Mouse (Mus musculus) ES-E14 (cell line): ENCODE measurements around the gene Tmem150a. TPM values are rescaled to one million over a fixed set of nuclear protein-coding genes. Genes with fewer than 3 reads are reported as not detected.
A peak's percentile ranks its signal among the peaks of the same experiment; 100 is the strongest.

Experiments
- DNase-seq: peaks from one replicate; pipeline ENCODE4 v3.0.0-alpha.2; 2013; ENCODE audit warnings: low read depth, low spot score
- H3K27ac ChIP-seq: 2 replicates; pipeline ENCODE4 v1.5.1; 2012; ENCODE audit warnings: low read depth, mild to moderate bottlenecking, low read length, moderate library complexity, mixed read lengths; ENCODE audit not compliant: poor library complexity, insufficient read depth, severe bottlenecking
- H3K36me3 ChIP-seq: 2 replicates; pipeline ENCODE4 v1.6.1; 2012; ENCODE audit warnings: mild to moderate bottlenecking, low read length, moderate library complexity, mixed read lengths; ENCODE audit not compliant: control insufficient read depth, poor library complexity, insufficient read depth, severe bottlenecking
- H3K4me1 ChIP-seq, 2 experiments: fragments of 150-350 bp in 1 of 2; sonication (generic) in 1 of 2; 2 replicates each; pipeline ENCODE4 v1.6.1; 2012; ENCODE audit warnings: low read length in 2 of 2, mild to moderate bottlenecking in 1 of 2, mixed read lengths in 1 of 2; ENCODE audit not compliant: control insufficient read depth in 2 of 2, insufficient read depth in 2 of 2, poor library complexity in 1 of 2
- H3K4me3 ChIP-seq, 2 experiments: fragments of 150-350 bp in 1 of 2; sonication (generic) in 1 of 2; 2 replicates each; pipeline ENCODE4 v1.5.1; 2012; ENCODE audit warnings: low read length in 2 of 2, low read depth in 1 of 2, mild to moderate bottlenecking in 1 of 2, mixed read lengths in 1 of 2; ENCODE audit not compliant: insufficient read depth in 1 of 2, poor library complexity in 1 of 2, severe bottlenecking in 1 of 2
- H3K9ac ChIP-seq: 2 replicates; pipeline ENCODE4 v1.6.1; 2012; ENCODE audit warnings: low read depth, mild to moderate bottlenecking, low read length, mixed read lengths; ENCODE audit not compliant: poor library complexity, insufficient read depth, severe bottlenecking
- H3K9me3 ChIP-seq: fragments of 150-350 bp; sonication (generic); 2 replicates; pipeline ENCODE4 v1.6.1; 2012; ENCODE audit warnings: low read depth, mild to moderate bottlenecking, low read length; ENCODE audit not compliant: control insufficient read depth, insufficient read depth
- CHD2 ChIP-seq: IDR thresholded peaks from 2 replicates; pipeline ENCODE4 v1.6.1; 2014; ENCODE audit warnings: mild to moderate bottlenecking, low read depth, low read length, inconsistent platforms
- HCFC1 ChIP-seq: IDR thresholded peaks from 2 replicates; pipeline ENCODE4 v1.6.1; 2012; ENCODE audit warnings: low read length, inconsistent platforms, borderline replicate concordance; ENCODE audit not compliant: insufficient read depth
- MAFK ChIP-seq: IDR thresholded peaks from 2 replicates; pipeline ENCODE4 v1.6.1; 2014; ENCODE audit warnings: mild to moderate bottlenecking, low read depth, low read length, inconsistent platforms; ENCODE audit not compliant: insufficient read depth
- ZC3H11A ChIP-seq: IDR thresholded peaks from 2 replicates; pipeline ENCODE4 v1.6.1; 2012; ENCODE audit warnings: low read depth, mild to moderate bottlenecking, inconsistent platforms, low read length, borderline replicate concordance
- ZNF384 ChIP-seq: IDR thresholded peaks from 2 replicates; pipeline ENCODE4 v1.6.1; 2012; ENCODE audit warnings: low read depth, low read length, inconsistent platforms
- in situ Hi-C, 2 experiments: fragments of 600-800 bp; cut with MboI; formaldehyde crosslinking; loops; one replicate each; pipeline ENCODE4 v1.15.1; 2025; ENCODE audit warnings: low sequenced_read_pairs in 2 of 2, inconsistent platforms in 1 of 2; ENCODE audit not compliant: unreplicated experiment in 2 of 2
- total RNA-seq: library from RNA; depleted of rRNA; stranded (reverse); fragments of 300-350 nt; gene quantifications from 2 replicates; pipeline ENCODE4 v1.2.3, GENCODE M21; 2012

The Tmem150a gene
- total RNA-seq, 1 experiment, result 26.1 TPM

GRCm38 (mm10) chr6:72378510-72379234 is 23.4 kb downstream of the Tmem150a start:
- TF ChIP-seq MAFK (no peak), HCFC1 (no peak), ZC3H11A (no peak), CHD2 (no peak), ZNF384 (no peak)
- DNase-seq, result no peak
- Histone ChIP-seq H3K4me1 (no peaks in the 10 kb centered on the region), H3K9me3 (no peaks in the 10 kb centered on the region), H3K27ac (no peak overlapping the region), H3K4me3 (no peak overlapping the region), H3K36me3 (no peaks in the 10 kb centered on the region), H3K9ac (no peak overlapping the region)
- in situ Hi-C loops, result no loop called here

GRCm38 (mm10) chr6:72379377-72380130 is 24.3 kb downstream of the Tmem150a start:
- H3K27ac ChIP-seq, result no peak overlapping the region
- in situ Hi-C loops, result no loop called here

DNA sequence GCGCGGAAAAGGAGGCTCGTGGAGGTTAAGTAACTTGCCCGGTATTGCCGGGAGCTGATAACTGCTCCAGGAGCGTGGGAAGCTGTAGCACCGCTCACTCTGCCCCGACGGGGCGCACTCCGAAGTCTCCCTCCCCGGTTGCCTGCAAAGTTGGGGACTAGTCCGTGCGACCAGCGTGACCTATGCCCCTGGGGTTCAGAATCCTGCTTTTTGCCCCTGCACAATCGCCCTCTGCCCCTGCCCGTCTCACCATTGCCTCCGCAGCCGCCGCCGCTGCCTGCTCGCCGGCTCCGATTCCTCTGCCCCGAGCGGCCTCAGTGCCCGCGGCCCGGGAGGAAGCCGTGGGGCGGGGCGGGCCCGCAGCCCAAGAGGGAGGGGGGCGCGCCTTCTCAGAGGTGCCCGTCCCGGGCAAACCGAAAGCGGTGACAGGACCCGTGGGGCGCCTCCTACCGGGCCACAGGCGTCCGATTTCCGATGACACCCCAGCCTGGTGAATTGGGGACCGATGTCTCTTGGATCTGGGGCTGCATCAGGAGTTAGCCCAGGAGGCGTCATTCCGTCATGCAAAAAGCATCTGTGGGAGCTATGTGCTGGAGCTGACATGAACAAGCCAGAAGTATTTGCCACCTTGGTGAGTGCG is 25.0 kb downstream of the Tmem150a start, which contains the start of gene Vamp5:
TSS of gene Vamp5 (minus strand) at position 338 of the 640 bp plus-strand sequence.
- TF ChIP-seq CHD2, result no peak
- no peak for TF ChIP-seq ZNF384
- TF ChIP-seq HCFC1, result no peak
- TF ChIP-seq MAFK, result no peak
- TF ChIP-seq ZC3H11A, result no peak
- H3K9me3 ChIP-seq, result no peaks in the 10 kb centered on the region
- no peak within 1 kb of the TSS for H3K27ac ChIP-seq
- DNase-seq, result no peak
- no peaks in the 10 kb centered on the region for H3K4me1 ChIP-seq
- peak within 1 kb of the TSS; percentile 53 to 84 for H3K4me3 ChIP-seq
- peak within 1 kb of the TSS; percentile 33; the same call in 1 of the 2 replicates for H3K9ac ChIP-seq
- in situ Hi-C loops, result no loop called here
- no peaks in the 10 kb centered on the region for H3K36me3 ChIP-seq

More at GRCm38 (mm10) chr6:72379377-72380130, 24.3 kb downstream of the Tmem150a start:
- Histone ChIP-seq H3K4me3 (peak overlapping the region; percentile 53 to 84), H3K9ac (0 out of 2 replicates have a peak overlapping the region, but pooled peaks have one; percentile 33), H3K4me1 (no peaks in the 10 kb centered on the region), H3K9me3 (no peaks in the 10 kb centered on the region), H3K36me3 (no peaks in the 10 kb centered on the region)
- TF ChIP-seq HCFC1 (no peak), ZNF384 (no peak), MAFK (no peak), CHD2 (no peak), ZC3H11A (no peak)
- no peak for DNase-seq

- Histone ChIP-seq H3K9me3 (no peaks in the 10 kb centered on the region), H3K4me3 (no peak overlapping the region), H3K36me3 (no peaks in the 10 kb centered on the region), H3K4me1 (no peaks in the 10 kb centered on the region), H3K9ac (no peak overlapping the region), H3K27ac (no peak overlapping the region)
- in situ Hi-C loops, result no loop called here
- no peak for DNase-seq
- no peak for TF ChIP-seq ZC3H11A
- no peak for TF ChIP-seq ZNF384
- no peak for TF ChIP-seq CHD2
- no peak; the same call in 1 of the 2 replicates for TF ChIP-seq MAFK
Measured at GRCm38 (mm10) chr6:72382494-72382893, 27.2 kb downstream of the Tmem150a start.
